Mouse (Mus musculus): ENCODE results near the gene Opn3. TPM values are rescaled to one million over a fixed set of nuclear protein-coding genes. Genes with fewer than 3 reads are reported as not detected.

The Opn3 gene
- 1.6 and 1.9 TPM in 2 replicates for polyA plus RNA-seq (2015; fragmentation: Nextera tagmentation; extraction: Ambion mirVana)

GRCm38 (mm10) chr1:175692246-175692996 is at the start of gene Opn3, which contains the start of gene Chml:
Gene Opn3, minus strand, starts transcription at chr1:175692776.
Gene Chml, minus strand, starts transcription at chr1:175692901.

GRCm38 (mm10) chr1:175698293-175698692 is 5.7 kb upstream of the Opn3 start, which contains the start of gene Wdr64:
Gene Wdr64, plus strand, starts transcription at chr1:175698593.

GRCm38 (mm10) chr1:175625257-175625879 is 67.2 kb downstream of the Opn3 start, which contains the start of gene Fh1:
Gene Fh1, minus strand, starts transcription at chr1:175625635.

DNA sequence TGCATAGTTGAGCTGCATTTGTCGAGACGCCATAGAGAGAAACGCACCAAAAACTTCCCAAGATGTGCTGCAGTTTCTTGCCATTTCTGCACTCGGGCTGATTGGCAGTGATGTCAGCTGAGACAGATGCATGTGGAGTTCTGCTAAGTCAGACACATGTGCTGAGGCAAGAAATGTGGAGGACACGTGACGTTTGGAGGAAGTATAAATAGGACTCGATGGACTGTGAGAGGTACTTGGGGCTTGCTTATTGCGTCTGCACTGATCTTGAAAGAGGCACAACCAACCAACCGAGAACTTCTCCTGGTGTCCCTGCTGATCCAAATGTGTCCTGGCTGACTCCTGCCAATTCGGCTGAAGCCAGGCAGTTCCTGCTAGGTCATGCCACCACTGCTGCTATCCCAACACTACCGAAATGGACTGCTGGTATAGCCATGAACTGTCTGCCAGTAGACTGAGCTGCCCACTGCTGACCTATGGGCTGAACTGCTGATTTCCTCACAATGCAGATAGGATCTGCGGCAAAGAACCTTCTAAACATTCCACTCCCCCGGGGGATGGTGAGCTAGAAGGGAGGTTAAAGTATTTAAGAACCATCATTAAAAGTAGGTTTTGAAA is 72.7 kb downstream of the Opn3 start, which contains the start of gene Kmo:
TSS of gene Kmo (plus strand) at position 568 of the 618 bp plus-strand sequence.

Other genes starting within 250 kb of the Opn3 start
- 0.13 and 0.23 TPM in 2 replicates for gene Rgs7, start 200.3 kb downstream of the Opn3 start, polyA plus RNA-seq (2015; fragmentation: Nextera tagmentation; extraction: Ambion mirVana)
- 1.3 and 1.4 TPM in 2 replicates for gene Kmo, start 72.4 kb downstream of the Opn3 start, polyA plus RNA-seq (2015; fragmentation: Nextera tagmentation; extraction: Ambion mirVana)
- gene Fh1, start 67.1 kb downstream of the Opn3 start, polyA plus RNA-seq (2015; fragmentation: Nextera tagmentation; extraction: Ambion mirVana) = 57.8 and 64.1 TPM in 2 replicates
- gene Chml, start 125 bp upstream of the Opn3 start, polyA plus RNA-seq (2015; fragmentation: Nextera tagmentation; extraction: Ambion mirVana) = 0.80 and 0.97 TPM in 2 replicates
- gene Wdr64, start 5.8 kb upstream of the Opn3 start, polyA plus RNA-seq (2015; fragmentation: Nextera tagmentation; extraction: Ambion mirVana) = not detected in 2 replicates
- 41.9 and 50.7 TPM in 2 replicates for gene Exo1, start 187.8 kb upstream of the Opn3 start, polyA plus RNA-seq (2015; fragmentation: Nextera tagmentation; extraction: Ambion mirVana)
- not detected in 2 replicates for gene Gm38100, start 227.6 kb upstream of the Opn3 start, polyA plus RNA-seq (2015; fragmentation: Nextera tagmentation; extraction: Ambion mirVana)

Measured in spleen, postnatal 0 days (tissue).